Mouse (Mus musculus) hindbrain, postnatal 0 days (tissue): ENCODE results near the gene Rgs6. TPM values are rescaled to one million over a fixed set of nuclear protein-coding genes. Genes with fewer than 3 reads are reported as not detected.
A peak's percentile ranks its signal among the peaks of the same experiment; 100 is the strongest.

Source experiments
- ATAC-seq: fragments of 200-750 bp; cut with Nextera tagmentation; 2 replicates; pipeline ENCODE4 v1.8.0; 2017; ENCODE audit warnings: mild to moderate bottlenecking, moderate TSS enrichment, moderate library complexity
- DNase-seq: peaks from one replicate; pipeline ENCODE4 v3.0.0-alpha.2; 2015; ENCODE audit warnings: low spot score
- H3K27ac ChIP-seq: fragments of 300-500 bp; sonication (generic); 2 replicates; pipeline ENCODE4 v1.5.1; 2014; ENCODE audit warnings: mild to moderate bottlenecking
- H3K27me3 ChIP-seq: fragments of 300-500 bp; sonication (generic); 2 replicates; pipeline ENCODE4 v1.6.1; 2014; ENCODE audit warnings: low read length, mixed read lengths; ENCODE audit not compliant: insufficient read depth
- H3K36me3 ChIP-seq: fragments of 300-500 bp; sonication (generic); 2 replicates; pipeline ENCODE4 v1.6.1; 2014; ENCODE audit warnings: low read length, mixed read lengths; ENCODE audit not compliant: insufficient read depth
- H3K4me1 ChIP-seq: fragments of 300-500 bp; sonication (generic); 2 replicates; pipeline ENCODE4 v1.6.1; 2014; ENCODE audit warnings: antibody characterized with exemption, low read length, mixed read lengths; ENCODE audit not compliant: insufficient read depth
- H3K4me2 ChIP-seq: fragments of 300-500 bp; sonication (generic); 2 replicates; pipeline ENCODE4 v1.6.1; 2014; ENCODE audit warnings: low read depth, mild to moderate bottlenecking, low read length, moderate library complexity, mixed read lengths
- H3K4me3 ChIP-seq: fragments of 300-500 bp; sonication (generic); 2 replicates; pipeline ENCODE4 v1.5.1; 2014; ENCODE audit warnings: low read length
- H3K9ac ChIP-seq: fragments of 300-500 bp; sonication (generic); replicated peaks from 2 replicates; pipeline ENCODE4 v1.6.1; 2014; ENCODE audit warnings: mild to moderate bottlenecking, low read length, moderate library complexity, mixed read lengths
- H3K9me3 ChIP-seq: fragments of 300-500 bp; sonication (generic); 2 replicates; pipeline ENCODE4 v1.6.1; 2016; ENCODE audit warnings: low read length, mixed read lengths
- CTCF ChIP-seq: IDR thresholded peaks from 2 replicates; pipeline ENCODE4 v1.5.1; 2016; ENCODE audit warnings: antibody characterized with exemption, control low read depth, low read depth
- WGBS: fragments of 180-500 bp; shearing (Covaris S2); extraction: QIAGEN DNeasy Blood & Tissue Kit; methylation state at CpG from one replicate; pipeline ENCODE4 v1.1.7; 2014; 5-methylcytosine and 5-hydroxymethylcytosine counted together
- polyA plus RNA-seq: library from polyadenylated mRNA; unstranded; fragments of >200 nt; fragmentation: Nextera tagmentation; extraction: Ambion mirVana; gene quantifications from 2 replicates; pipeline ENCODE4 v1.2.1, GENCODE M21; 2015
- total RNA-seq: library from RNA; depleted of rRNA; stranded (reverse); fragments of >200 nt; gene quantifications from 2 replicates; pipeline ENCODE4 v1.2.3, GENCODE M21; 2014

Gene Rgs6
- total and polyA plus RNA-seq, 2 experiments from 2014 or later, result 14.3 to 16.4 TPM

GRCm38 (mm10) chr12:82993905-82994304 lies 405.8 kb downstream of the Rgs6 start:
- no peaks in the 10 kb centered on the region for H3K4me1 ChIP-seq
- H3K9ac ChIP-seq, result no peak overlapping the region
- no peak overlapping the region for H3K4me2 ChIP-seq
- 29% methylated on average over 4 of the region's 4 CpGs for WGBS
- no peak overlapping the region for H3K27ac ChIP-seq
- ATAC-seq (no peak), DNase-seq (peak; percentile 26)
- no peaks in the 10 kb centered on the region for H3K9me3 ChIP-seq
- TF ChIP-seq CTCF, result no peak
- H3K36me3 ChIP-seq, result no peaks in the 10 kb centered on the region
- no peak overlapping the region for H3K4me3 ChIP-seq
- no peaks in the 10 kb centered on the region for H3K27me3 ChIP-seq

- no peaks in the 10 kb centered on the region for H3K4me1 ChIP-seq
- H3K36me3 ChIP-seq, result no peaks in the 10 kb centered on the region
- ATAC-seq (no peak), DNase-seq (peak; percentile 16)
- H3K4me2 ChIP-seq, result no peak overlapping the region
- H3K27me3 ChIP-seq, result no peaks in the 10 kb centered on the region
- no peak overlapping the region for H3K9ac ChIP-seq
- TF ChIP-seq CTCF, result no peak
- no peaks in the 10 kb centered on the region for H3K9me3 ChIP-seq
- H3K27ac ChIP-seq, result no peak overlapping the region
- WGBS, result 32% methylated on average over 4 of the region's 4 CpGs
- H3K4me3 ChIP-seq, result no peak overlapping the region
Observed at GRCm38 (mm10) chr12:82996775-82997174, 408.7 kb downstream of the Rgs6 start.

- ATAC-seq (no peak), DNase-seq (no peak)
- no peak overlapping the region for H3K9ac ChIP-seq
- H3K27me3 ChIP-seq, result no peaks in the 10 kb centered on the region
- H3K9me3 ChIP-seq, result no peaks in the 10 kb centered on the region
- no peak overlapping the region for H3K4me2 ChIP-seq
- WGBS, result 89% methylated on average over 10 of the region's 10 CpGs
- no peak overlapping the region for H3K27ac ChIP-seq
- no peaks in the 10 kb centered on the region for H3K4me1 ChIP-seq
- TF ChIP-seq CTCF, result no peak
- no peaks in the 10 kb centered on the region for H3K36me3 ChIP-seq
- H3K4me3 ChIP-seq, result no peak overlapping the region
Observed at GRCm38 (mm10) chr12:82998682-82999332, 410.7 kb downstream of the Rgs6 start.

- Histone ChIP-seq H3K36me3 (no peaks in the 10 kb centered on the region), H3K9ac (no peak overlapping the region), H3K4me1 (no peaks in the 10 kb centered on the region), H3K4me3 (no peak overlapping the region), H3K27ac (no peak overlapping the region), H3K9me3 (no peaks in the 10 kb centered on the region), H3K4me2 (no peak overlapping the region), H3K27me3 (no peaks in the 10 kb centered on the region)
- TF ChIP-seq CTCF, result no peak
- DNase-seq (no peak), ATAC-seq (no peak)
- WGBS, result 83% methylated on average over 7 of the region's 7 CpGs
Observed at GRCm38 (mm10) chr12:82999333-83000032, 411.4 kb downstream of the Rgs6 start.

- H3K4me1 ChIP-seq, result no peaks in the 10 kb centered on the region
- ATAC-seq, result no peak
- WGBS, result 68% methylated on average over 11 of the region's 11 CpGs
- H3K36me3 ChIP-seq, result no peaks in the 10 kb centered on the region
- no peak for TF ChIP-seq CTCF
- no peaks in the 10 kb centered on the region for H3K9me3 ChIP-seq
- no peaks in the 10 kb centered on the region for H3K27me3 ChIP-seq
- H3K27ac ChIP-seq, result no peak overlapping the region
- no peak overlapping the region for H3K4me3 ChIP-seq
- no peak overlapping the region for H3K4me2 ChIP-seq
- DNase-seq, result no peak
- no peak overlapping the region for H3K9ac ChIP-seq
Observed at GRCm38 (mm10) chr12:83000033-83000570, 412.0 kb downstream of the Rgs6 start.

GRCm38 (mm10) chr12:83000957-83001356 lies 412.9 kb downstream of the Rgs6 start:
- no peak overlapping the region for H3K27ac ChIP-seq
- no peaks in the 10 kb centered on the region for H3K36me3 ChIP-seq
- H3K9me3 ChIP-seq, result no peaks in the 10 kb centered on the region
- no peak for TF ChIP-seq CTCF
- no peak overlapping the region for H3K4me2 ChIP-seq
- DNase-seq (no peak), ATAC-seq (no peak)
- 96% methylated on average over 4 of the region's 4 CpGs for WGBS
- H3K4me3 ChIP-seq, result no peak overlapping the region
- H3K9ac ChIP-seq, result no peak overlapping the region
- no peaks in the 10 kb centered on the region for H3K4me1 ChIP-seq
- H3K27me3 ChIP-seq, result no peaks in the 10 kb centered on the region
